Mouse (Mus musculus) layer of hippocampus, adult 18-20 months (tissue): Measurements from ENCODE around the gene Neb. TPM values are rescaled to one million over a fixed set of nuclear protein-coding genes. Genes with fewer than 3 reads are reported as not detected.

Experiments
- DNase-seq, 2 experiments: peaks; one replicate each; pipeline ENCODE4 v3.0.0; 2022; ENCODE audit warnings: low spot score in 2 of 2
- total RNA-seq, 2 experiments: library from RNA; stranded (reverse); gene quantifications; 2 replicates each; pipeline ENCODE4 v1.2.3; 2021

Gene Neb
- total RNA-seq, 2 experiments from 2014 or later: 1.4 to 1.7 TPM

DNA sequence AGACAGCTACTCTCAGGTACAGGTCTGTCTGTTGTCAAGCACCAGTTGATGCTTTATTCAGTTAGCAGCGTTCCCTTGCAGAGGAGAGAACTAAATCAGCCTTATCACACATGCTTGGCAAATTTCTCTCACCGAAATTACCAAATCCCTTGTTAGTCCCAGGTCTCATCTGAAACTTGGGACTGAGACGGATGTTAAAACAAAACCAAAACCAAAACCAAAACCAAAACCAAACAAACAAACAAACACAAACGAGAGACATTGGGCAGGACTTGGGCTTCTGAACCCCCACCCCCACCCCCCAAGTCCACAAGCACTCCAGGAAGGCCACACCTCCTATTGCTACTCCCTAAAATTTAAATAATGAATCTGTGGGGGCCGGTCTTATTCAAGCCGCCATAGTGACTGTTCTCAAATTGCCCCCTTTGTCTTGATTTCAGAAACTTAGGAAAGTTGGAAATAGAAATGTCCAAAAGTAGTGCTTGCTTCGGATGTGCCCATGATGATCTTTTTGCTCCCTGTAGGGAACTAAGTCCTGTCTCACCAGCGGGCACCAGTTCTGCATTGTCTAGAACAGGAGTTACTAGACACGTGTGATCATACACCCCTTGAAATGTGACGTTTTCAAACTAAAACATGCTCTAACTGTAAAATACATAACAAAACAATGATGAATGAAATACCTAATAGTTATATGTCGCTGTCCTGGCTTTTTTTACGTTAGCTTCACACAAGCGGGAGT, 397 bp downstream of the Neb start:
- DNase-seq: no peak

DNA sequence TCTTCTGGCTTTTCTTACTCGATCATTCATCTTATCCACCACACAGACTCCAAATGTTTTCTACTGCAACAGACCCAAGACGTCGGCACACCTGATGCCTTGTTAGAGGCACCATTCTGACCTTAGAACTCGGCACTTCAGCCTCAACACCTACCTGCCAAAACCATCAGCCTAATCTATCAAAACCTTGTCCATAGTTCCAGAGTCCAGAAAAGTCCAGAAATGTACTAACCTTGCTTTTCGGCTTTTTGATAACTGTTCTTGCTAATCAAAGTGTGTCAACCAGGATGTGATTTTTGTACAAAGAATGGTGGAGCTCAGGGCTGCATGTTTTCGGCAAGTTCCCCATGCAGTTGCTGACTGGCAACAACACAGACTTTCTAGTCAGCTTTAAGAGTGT, 3.6 kb downstream of the Neb start:
- DNase-seq: no peak

DNA sequence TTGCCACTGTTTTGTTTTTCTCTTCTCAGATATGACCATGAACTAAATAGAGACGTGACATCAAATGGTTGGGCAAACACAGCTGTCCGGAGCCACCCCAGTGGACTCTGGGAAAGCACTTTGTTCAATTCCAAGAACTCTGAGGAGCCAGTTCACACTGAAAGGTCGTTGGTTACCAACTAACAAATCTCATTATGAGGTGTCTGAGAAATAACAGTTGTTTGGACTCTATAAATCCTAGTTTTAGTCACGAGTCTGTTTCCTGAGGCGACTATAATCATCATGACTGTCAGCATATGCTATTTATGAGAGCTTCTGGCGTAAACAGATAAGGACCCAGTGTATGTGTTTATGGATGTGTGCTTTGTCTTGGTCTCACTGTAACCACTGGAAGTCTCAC, 5.8 kb downstream of the Neb start:
- DNase-seq: no peak

DNA sequence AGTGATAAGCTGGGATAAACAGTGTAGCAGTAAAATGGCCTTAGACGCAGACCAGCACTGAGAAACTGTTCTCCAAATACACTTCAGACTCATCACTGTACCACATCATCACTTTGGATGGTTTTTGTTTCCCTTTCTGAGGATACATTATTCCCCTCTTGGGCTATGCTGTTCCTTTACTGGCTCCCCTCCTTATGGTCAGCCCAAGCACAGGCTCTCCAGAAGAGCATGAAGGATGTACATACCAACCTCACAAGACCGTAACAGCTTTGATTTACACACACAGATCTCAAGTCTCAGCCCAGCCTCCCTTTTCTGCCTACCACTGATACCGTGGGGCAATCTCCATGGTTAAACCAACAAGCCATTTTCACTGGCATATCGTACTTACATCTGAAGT, 6.2 kb downstream of the Neb start:
- DNase-seq: no peak

DNA sequence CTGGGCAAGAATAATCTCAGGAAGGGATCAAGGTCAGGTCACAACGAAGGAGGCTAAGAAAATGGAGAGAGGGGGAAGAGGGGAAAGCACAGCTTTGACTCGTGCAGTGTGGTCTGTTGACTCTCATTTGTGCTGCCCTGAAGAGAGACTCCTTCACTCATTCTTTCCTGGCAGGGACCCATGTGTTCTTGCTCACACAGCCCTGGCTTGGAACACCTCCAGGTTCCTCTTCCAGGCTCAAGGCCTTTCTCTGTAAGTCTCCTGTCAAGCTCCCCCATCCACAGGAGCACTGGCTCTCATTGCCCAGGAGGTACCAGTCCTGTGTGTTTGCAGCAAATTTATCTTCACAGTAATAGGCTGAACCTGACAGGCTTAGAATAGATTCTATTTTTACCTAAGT, 7.2 kb downstream of the Neb start:
- no peak for DNase-seq

DNA sequence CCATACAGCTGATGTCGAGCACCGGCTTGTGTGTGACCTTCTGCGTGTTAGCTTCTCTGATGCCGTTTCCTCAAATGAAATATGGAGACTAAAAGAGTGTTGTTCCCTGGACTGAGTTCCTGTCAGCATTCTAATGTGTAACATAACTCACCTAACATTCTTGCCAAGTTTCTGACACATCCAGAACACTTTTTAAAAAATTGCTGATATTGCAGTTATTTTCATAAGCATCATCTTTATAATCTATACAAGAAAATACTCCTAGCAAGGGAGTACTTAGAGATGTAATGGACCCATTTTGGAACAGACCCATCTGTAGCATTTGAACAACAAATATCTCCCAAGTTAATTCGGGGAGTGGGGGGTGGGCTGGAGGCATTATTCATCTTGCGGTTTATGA, 8.7 kb downstream of the Neb start:
- no peak for DNase-seq

DNA sequence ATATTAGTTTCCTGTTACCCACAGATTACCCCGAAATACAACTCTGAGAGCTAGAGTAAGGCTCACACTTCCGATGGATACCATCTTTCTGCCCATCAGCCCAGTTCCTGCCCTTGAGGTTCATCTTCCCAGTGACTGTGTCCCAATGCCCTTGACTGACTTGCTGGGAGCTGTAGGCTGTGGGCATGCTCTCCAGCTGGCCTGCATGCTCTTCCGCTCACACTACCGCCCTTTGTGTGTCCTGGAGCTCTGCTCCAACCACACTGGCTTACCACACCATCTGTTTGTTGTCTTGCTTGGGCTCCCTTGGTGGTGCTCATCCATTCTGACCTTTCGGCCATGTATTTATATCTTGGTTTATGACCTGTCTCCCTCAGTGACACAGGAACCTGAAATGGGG, 10.6 kb downstream of the Neb start:
- DNase-seq: no peak

DNA sequence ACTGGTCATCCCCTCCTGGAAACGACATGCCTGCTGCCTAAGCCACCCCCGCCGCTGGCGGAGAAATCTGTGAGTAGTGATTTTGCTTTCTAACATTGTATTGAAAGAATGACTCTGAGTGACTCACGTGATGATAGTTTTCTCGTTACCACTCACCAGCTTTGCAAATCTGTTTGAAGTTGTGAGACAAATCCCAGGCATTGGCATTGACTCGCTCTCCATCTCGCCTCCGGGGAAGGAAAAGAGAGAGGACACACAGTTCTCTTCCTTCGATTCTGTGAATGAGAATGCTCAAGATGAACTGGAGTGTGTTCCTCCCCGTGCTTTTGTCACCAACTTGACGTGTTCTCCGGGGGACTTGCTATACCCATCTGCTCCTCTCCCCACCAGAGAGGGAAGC, 11.0 kb downstream of the Neb start:
- peak; percentile 10 to 44 for DNase-seq

DNA sequence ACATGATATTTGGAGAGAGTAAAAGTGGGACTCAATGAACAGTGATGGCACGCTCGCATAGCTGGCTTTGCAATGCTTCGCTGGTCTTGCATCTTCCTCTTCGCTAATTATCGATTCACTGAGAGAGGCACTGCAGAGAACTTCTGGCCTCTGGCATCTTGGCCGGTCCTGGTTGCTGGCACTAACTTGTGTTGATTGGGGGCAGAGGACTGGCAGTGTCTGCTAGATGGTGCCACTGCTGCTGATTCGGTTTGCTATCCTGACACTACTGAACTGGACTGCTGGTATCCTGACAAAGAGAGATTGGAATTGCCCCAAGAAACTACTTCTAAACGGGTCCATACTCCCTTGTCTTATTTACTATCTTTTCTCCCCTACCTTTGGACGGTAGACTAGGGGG, 17.2 kb downstream of the Neb start:
- DNase-seq: no peak

DNA sequence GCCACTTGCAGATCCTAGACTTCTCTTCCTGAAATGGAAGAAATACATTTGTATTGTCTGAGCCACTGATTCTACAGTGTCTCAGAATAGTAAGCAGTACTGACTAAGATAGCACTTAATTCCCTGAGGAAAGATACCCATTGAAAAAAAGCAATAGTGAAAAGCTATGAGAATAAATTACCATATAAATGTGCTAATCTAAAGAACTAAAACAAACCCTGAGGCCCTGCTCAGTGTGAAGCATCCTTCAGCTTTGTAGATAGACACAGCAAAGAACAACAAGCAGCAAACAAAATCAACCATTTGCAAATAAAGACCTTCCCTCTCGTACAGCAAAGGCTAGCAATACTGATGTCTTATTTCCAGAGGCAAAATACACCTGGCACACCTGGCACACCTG, 18.6 kb downstream of the Neb start:
- no peak for DNase-seq

DNA sequence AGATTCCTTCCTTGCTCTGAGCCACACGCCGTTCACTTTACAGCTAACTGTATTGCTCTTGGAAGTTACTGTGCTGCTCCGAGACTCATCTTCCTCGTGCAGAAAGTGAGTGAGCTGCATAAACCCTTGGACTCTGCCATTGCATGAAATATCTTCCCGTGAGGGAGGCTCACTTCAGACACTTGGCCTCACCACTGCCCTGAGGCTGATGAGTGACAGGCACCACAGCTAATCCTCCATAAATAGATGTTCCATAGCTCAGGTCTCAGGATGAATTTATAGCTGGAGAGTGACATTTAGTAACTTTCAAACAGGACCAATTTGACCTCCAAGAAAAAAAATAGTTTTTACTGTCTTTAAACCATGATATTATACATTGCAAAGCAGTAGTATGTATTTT, 20.1 kb downstream of the Neb start:
- DNase-seq: no peak

DNA sequence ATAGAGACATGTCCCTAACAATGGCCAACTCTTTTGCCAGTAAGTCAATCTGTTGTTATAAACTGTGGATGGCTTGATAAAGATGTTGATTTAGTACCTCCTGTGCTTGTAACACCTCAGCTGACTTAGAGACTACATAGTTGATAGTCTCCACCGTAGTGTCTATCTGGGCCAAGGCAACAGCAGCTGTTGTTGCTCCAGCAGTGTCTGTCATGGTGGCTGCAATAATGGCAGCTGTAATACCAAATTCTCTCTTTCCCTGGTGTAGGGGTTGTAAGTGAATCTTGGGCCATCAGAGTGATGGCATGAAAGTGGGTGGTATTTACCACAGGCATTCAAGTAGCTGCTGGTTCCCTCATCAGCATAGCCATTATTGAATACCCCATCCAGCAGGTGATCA, 27.2 kb downstream of the Neb start:
- no peak for DNase-seq

DNA sequence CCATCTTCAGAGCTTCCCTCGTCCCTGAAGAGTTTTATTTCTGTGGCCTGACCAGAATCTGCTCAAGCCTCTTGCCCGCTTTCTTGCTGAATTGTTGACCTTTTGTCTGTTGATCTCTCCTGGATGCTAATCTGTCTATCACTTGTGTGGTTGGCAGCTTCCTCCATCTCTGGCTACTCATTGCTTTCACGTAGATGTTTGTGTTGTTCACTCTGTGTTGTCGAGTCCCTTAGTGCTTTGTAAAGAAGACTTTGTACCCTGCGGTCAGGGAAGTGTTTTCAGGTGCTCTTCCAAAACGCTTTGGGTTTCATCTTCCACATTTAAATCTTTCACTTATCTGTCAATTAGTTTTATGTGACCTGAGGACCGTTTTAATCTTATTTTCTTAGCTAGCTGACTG, 37.3 kb downstream of the Neb start:
- no peak for DNase-seq

DNA sequence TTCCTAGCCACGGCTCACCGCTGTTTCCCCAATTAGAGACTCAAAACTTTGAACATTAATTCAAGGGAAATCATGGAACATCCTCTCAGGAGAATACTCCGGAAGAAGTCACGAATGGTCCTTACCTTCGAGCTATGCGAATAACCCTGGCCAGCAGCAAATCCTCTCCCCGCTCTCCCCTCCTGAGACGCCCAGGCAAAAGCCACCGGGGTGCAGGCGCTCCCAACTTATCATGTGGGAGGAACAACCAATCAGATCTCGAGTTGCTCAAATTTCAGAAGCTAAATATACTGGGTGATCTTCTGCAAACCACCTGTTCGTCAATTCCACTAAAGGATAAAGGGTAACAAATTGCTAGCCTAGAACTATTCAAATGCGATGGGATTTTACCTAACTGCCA, 42.7 kb downstream of the Neb start:
- no peak for DNase-seq

DNA sequence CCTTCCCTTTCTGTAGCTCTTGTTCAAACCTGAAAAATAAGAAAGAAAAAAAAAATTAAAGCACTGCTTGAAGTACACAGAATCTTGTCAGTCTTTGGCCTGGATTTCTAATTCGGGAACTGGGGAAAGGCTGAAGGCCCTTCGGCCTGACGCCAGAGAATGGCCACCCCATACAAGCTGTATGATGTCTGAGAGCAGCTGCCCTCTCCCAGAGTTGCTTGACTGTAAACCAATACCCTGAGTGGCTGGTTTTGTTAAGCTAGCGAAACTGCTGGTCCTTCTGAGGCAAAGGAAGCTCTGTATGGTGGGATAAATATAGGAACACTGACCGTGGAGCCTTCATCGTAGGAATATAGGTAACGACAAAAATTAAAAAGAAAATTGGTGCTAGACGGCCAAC, 43.2 kb downstream of the Neb start:
- DNase-seq: no peak

DNA sequence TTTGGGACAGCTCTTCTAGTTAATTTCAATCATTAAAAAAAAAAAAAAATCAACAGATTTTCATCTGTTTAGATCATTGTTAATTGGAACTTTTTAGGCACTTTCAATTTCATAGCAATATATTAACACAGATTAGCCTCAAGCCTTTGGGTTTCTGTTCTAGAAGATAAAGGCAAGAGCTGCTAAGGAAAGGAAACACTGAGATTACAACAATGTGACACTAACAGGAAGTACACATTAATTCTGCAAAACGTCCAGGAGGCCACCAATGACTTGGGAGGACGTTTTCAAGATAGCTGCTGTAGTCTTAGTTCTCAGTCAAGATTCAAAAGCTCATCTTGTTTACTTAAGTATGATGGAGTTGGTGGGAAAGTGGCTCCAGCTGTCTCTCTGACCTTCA, 44.7 kb downstream of the Neb start:
- DNase-seq: no peak

DNA sequence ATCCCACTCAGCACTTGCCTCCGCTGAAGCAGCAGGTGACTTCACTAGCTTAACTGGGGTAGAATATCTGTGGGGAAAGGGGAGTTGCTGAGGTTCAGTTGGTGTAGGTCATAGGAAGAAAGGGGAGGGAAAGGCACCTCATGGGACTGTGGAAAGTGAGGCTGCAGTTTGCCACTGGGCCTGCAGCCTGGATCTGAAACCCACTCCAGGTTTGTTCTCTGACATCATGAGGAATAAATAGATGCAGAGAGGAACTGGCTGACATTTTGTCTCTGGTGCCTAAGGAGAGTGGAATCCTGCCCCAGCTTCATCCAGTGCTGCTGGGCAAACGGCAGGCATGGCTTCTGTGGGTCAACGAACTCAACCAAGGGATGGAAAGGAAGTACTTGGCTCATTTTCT, 46.5 kb downstream of the Neb start:
- DNase-seq: no peak

DNA sequence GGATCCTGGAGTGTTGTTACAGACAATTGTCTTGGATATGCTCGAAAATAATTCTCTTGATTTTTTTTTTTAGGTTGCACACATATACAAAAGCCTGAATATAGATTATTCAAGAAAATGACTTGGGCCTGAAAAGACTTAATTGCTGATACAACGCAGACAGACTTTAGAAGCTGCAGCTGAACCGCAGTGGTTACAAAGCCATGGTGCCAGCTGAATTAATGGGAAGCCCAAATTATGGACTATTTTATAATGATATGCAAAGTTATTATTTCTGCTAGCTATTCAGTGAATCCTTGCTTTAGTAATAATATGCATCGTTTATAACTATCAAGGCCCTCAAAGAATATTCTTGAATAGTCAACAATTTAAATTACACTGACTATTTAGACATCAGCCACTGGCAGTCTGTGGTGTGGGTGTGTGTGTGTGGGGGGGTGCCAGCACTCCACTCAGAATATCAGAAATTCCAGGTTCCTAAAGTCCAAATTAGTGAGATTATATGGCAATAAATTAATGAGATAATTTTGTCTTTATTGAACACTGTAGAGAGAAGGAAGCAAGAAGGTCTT, 50.9 kb downstream of the Neb start:
- DNase-seq: no peak

DNA sequence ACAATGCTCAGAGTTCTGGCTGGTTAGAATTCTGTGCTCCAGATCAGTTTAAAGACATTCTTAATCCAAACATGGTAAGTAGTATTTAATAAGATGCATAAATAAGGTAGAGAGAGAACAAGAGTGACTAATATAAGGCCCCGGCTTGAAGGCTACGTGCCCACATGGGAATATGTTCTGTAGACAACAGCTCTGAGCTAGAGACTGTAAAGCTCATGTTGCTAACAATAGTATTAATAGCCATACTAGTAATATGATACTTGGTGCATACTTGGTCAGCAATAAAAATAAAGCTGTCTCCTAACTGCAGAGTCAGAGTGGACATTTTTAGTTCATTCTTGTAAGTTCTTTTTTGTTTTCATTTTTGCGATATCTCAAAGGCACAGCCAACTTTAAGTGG, 56.4 kb downstream of the Neb start:
- DNase-seq: no peak

DNA sequence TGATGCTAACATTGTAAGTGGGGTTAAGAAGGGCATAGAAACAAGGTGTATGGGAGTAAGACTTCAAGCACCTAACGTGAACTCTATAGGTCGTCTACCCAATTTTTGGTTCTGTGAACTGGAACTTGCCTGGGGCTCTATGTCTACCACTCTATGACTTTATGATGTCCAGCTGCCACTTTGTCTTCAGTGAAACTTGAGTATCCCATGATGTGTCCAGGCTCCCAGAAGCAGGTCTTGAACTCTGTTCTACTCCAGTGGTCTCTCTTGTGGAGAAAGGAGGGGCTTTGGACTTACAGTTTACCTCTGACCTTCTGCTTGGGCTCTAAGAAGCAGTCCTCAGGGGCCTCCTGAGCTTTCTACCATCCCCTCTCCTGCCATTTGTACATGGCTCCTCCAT, 58.1 kb downstream of the Neb start:
- no peak for DNase-seq

DNA sequence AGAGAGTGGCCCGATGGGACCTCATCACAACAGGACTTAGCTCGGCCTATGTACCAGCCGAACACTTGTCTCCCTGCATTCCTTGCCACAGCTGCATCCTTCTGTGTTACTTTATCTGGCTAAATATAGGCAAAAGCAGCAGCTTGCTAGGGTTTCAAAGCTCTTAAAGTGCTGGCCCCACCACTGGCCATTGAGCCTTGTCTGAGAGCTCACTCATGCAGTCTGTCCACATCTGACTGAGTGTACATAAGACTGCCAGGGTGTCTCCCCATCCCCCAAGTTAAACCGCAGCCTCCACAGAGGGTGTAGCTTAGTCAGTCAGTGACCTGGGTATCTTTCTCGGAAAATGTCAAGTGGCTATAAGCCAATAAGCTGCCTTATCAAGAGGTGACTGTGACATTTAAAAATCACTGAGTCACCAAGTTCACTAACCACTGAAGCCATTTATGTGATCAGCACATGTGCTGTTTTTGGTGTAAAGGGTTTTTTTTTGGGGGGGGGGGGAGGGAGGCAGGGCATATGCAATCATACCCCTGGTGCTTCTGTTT, 59.2 kb downstream of the Neb start:
- DNase-seq: no peak

DNA sequence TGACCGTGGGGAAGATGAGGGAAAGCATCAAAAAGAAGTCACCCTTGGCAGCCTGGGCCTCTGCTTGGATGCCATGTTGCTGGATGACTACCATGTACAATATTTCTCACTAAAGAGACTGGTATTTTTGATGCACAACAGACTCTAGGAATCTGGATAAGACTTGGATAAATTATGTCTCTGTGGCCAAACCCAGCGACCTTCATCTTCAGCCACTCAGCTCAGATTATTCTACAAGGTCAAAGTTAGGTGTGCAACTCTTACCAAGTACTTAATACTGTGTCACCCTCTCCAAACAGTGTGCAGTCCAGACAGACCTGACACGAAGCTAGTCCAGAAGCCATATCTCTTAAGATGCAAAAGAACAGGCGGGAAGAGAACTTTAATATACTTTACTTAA, 60.8 kb downstream of the Neb start:
- no peak for DNase-seq

DNA sequence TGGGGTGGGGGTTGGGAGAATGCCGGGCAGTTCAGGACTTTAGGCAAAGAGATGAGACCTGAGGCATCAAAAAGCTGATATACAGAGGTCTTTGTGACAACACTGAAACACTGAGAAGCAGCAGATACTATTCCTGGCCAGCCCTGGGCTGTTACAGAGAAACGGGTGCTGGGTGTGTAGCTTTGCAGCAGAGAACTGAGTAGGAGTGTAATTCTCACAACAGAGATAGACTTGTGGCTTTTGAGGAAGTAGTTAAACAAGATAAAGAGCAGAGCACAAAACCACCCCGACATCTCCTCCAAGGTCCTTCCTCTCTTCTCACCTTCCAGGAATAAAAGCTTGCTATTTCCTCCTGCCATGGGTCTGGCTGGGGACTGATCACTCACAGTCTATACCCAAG, 62.5 kb downstream of the Neb start:
- DNase-seq: no peak
